Mouse (Mus musculus): ENCODE measurements around the gene Stac.

Stac gene

DNA sequence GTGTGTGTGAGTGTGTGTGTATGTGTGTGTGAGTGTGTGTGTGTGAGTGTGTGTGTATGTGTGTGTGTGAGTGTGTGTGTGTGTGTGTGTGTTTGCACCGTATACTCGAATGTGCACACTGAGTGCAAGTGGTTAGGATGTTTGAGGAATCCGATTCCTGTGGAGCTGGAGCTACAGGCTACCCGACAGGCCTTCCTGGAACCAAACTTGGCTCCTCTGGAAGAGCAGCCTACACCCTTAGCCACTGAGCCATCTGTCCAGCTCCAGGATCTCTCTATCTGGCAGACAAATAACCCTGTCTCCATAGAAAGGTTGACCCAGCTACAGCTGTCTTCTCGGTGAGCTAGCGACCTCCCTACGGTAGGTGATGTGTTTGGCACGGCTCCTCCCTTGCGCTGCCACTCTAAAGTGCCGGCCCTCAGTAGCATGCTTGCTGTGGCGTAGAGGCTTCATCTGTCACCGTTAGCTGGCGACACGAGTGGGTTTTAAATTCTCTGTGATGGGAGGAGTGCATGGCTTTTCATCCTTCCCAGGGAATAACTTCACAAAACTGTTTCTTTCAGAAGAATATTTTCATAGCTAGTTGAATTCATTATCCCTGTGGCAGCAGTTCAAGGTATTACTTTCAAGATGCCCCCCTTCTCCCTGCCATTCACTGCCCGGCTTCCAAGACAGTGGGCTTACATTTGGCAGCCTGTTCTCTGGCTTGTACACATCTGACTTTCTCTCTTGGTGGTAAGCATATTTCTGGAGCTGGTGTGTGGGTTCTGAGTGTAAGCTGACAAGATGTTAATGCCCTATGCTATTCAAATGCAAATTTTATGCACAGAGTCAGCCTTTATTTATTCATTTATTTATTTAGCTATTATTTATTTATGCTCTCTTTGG lies 175.3 kb downstream of the Stac start:
- DNase-seq (ENCODE audit: low read depth, low spot score), result no peak
